Comparison of ENCODE assay signal across 33 mouse cellular contexts in the genomic region with DNA sequence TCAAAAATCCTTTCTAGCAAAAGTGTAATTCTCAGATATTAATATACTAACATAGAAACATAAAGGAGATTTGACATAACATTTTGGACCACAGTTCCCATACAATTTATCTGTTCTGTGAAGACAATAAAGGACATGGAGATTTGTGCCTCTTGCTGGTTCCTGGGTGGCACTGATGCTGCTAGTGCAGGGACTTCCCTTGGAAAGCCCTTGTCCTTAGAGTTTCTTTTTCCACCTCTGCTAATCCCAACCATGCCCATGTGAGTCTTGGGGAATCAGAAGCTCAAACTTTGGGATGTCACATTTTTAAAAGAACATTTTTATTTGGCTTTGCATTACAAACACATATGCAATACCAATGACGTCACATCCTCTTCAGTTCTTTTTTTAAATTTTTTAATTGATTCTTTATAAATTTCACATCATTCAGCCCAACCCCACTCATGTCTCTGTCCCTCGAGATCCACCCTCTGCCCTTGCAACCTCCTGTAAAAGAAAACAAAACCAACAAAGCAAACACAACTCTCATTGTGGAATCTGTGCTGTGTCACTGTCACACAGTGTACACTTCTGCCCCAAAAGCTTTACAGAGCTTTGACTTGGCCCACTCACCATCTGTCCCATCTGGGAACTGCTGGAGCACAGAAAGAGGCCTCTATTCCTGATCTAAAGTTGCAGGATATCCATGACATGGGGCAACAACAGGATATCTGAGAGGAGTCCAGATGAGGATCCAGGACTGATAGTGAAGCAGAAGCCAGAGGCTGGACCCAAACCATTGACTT.
"Had no signal": no experiment of that assay in that cellular context is flagged by ENCODE, and none has a peak within 500 bp of the region (broad histone marks: within the 10 kb centered on the region; RNA-seq: fewer than 3 reads in every experiment).

No protein-coding gene starts in this region.

- H3K27ac ChIP-seq: heart, embryonic 10.5 days; heart, embryonic 13.5 days; heart, embryonic 15.5 days; hindbrain, embryonic 10.5 days; hindbrain, embryonic 12.5 days; hindbrain, embryonic 13.5 days; hindbrain, embryonic 14.5 days; hindbrain, embryonic 15.5 days; hindbrain, postnatal 0 days; intestine, embryonic 15.5 days; kidney, embryonic 15.5 days; kidney, postnatal 0 days; layer of hippocampus, adult 2 months had no signal

- DNase-seq: heart, postnatal 36 days; heart, postnatal 4 days; kidney, adult 11 months; kidney, adult 18-20 months; kidney, adult 2 months; kidney, adult 8-10 months; kidney, adult 9 months; kidney, postnatal 10 days; kidney, postnatal 14 days; kidney, postnatal 25 days; kidney, postnatal 36 days; kidney, postnatal 4 days; layer of hippocampus, adult 9-11 months; layer of hippocampus, postnatal 36 days had no signal

- H3K9ac ChIP-seq: heart, embryonic 12.5 days; heart, embryonic 13.5 days; heart, embryonic 15.5 days; hindbrain, embryonic 12.5 days; hindbrain, embryonic 13.5 days; hindbrain, embryonic 14.5 days; hindbrain, embryonic 15.5 days; intestine, embryonic 15.5 days; kidney, embryonic 15.5 days had no signal

- H3K4me1 ChIP-seq: heart, embryonic 10.5 days; heart, embryonic 12.5 days; heart, embryonic 13.5 days; heart, embryonic 15.5 days; hindbrain, embryonic 10.5 days; hindbrain, embryonic 12.5 days; hindbrain, embryonic 13.5 days; hindbrain, embryonic 15.5 days; intestine, embryonic 15.5 days; kidney, embryonic 15.5 days had no signal

- H3K27me3 ChIP-seq: heart, embryonic 12.5 days; heart, embryonic 13.5 days; heart, embryonic 15.5 days; hindbrain, embryonic 12.5 days; hindbrain, embryonic 13.5 days; hindbrain, embryonic 15.5 days; intestine, embryonic 15.5 days; kidney, embryonic 15.5 days had no signal

- H3K4me3 ChIP-seq: heart, embryonic 10.5 days; heart, embryonic 12.5 days; heart, embryonic 13.5 days; heart, embryonic 15.5 days; hindbrain, embryonic 10.5 days; hindbrain, embryonic 12.5 days; hindbrain, embryonic 13.5 days; hindbrain, embryonic 15.5 days; intestine, embryonic 15.5 days; kidney, embryonic 15.5 days; layer of hippocampus, adult 2 months had no signal

- H3K9me3 ChIP-seq: heart, embryonic 10.5 days; heart, embryonic 12.5 days; heart, embryonic 13.5 days; heart, embryonic 15.5 days; hindbrain, embryonic 10.5 days; hindbrain, embryonic 12.5 days; hindbrain, embryonic 13.5 days; hindbrain, embryonic 15.5 days; intestine, embryonic 15.5 days; kidney, embryonic 15.5 days had no signal

- H3K4me2 ChIP-seq: heart, embryonic 11.5 days; heart, embryonic 12.5 days; heart, embryonic 13.5 days; heart, embryonic 15.5 days; hindbrain, embryonic 12.5 days; hindbrain, embryonic 13.5 days; hindbrain, embryonic 14.5 days; hindbrain, embryonic 15.5 days; intestine, embryonic 15.5 days; kidney, embryonic 15.5 days had no signal

- ATAC-seq: hindbrain, embryonic 16.5 days; hindbrain, postnatal 0 days; inflammation-experienced regulatory T-cells, adult 6 months; intestine, embryonic 15.5 days; intestine, embryonic 16.5 days; intestine, postnatal 0 days had no signal

- H3K36me3 ChIP-seq: heart, embryonic 10.5 days; heart, embryonic 12.5 days; heart, embryonic 13.5 days; heart, embryonic 15.5 days; hindbrain, embryonic 10.5 days; hindbrain, embryonic 12.5 days; hindbrain, embryonic 13.5 days; hindbrain, embryonic 15.5 days; intestine, embryonic 15.5 days; kidney, embryonic 15.5 days had no signal
